Mouse (Mus musculus) neutrophil, adult 5-6 weeks (primary cell): ENCODE results near the gene Xylt1. TPM values are rescaled to one million over a fixed set of nuclear protein-coding genes. Genes with fewer than 3 reads are reported as not detected.

Experiments
- ATAC-seq: fragments of 151-379, 151-347 bp; 2 replicates; pipeline ENCODE4 v1.8.0; 2017; ENCODE audit warnings: mild to moderate bottlenecking, moderate TSS enrichment; ENCODE audit not compliant: insufficient number of reproducible peaks, poor library complexity, low FRiP score, severe bottlenecking; ENCODE audit errors: extremely low read depth
- total RNA-seq: library from RNA; stranded (forward); fragments of 200-1000 nt; gene quantifications from 2 replicates; pipeline ENCODE4 v1.2.3, GENCODE M21; 2017

Xylt1 gene
- total RNA-seq, 1 experiment from 2014 or later = 138 TPM

- no peak for ATAC-seq
Observed at GRCm38 (mm10) chr7:117700066-117700465, 319.3 kb downstream of the Xylt1 start.

GRCm38 (mm10) chr7:117709901-117710607 lies 329.3 kb downstream of the Xylt1 start:
- no peak for ATAC-seq

GRCm38 (mm10) chr7:117716876-117717408 lies 336.2 kb downstream of the Xylt1 start:
- no peak for ATAC-seq

- ATAC-seq = no peak
Observed at GRCm38 (mm10) chr7:117720426-117720825, 339.6 kb downstream of the Xylt1 start.
